11 mouse cellular contexts compared by ENCODE assay signal in the genomic region with DNA sequence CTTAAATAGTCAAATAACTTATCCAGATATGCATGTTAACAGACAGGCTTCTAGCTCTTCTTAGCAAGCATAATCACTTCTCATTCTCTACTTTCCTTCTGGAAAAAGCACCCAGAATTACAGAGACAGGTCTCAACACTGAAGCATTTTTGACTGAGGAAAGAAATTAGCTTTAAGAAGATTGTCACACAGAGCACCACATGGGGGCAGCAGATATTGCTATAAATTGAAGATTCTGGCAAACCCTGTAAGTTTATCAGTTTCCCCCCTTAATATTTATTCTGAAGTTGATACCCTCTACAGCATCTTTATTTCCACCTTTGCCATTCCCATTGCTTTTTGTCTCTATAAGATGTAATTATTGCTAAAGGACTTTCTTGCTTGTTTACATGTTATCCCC.
DNase-seq lines count a peak whose midpoint lies in the region; ATAC-seq and TF ChIP-seq lines count a peak whose summit lies in the region.
"Had no signal": no experiment of that assay in that cellular context is flagged by ENCODE, and none has a peak within 500 bp of the region (broad histone marks: within the 10 kb centered on the region; RNA-seq: fewer than 3 reads in every experiment).

No protein-coding gene starts in this region.

- no peaks in the 10 kb centered on the region for H3K36me3 ChIP-seq in heart, adult 2 months (ENCODE audit: control insufficient read depth, insufficient read depth, low read length)
- H3K36me3 ChIP-seq in embryonic facial prominence, embryonic 14.5 days (ENCODE audit: control insufficient read depth, insufficient read depth, low read length) = no peaks in the 10 kb centered on the region
- H3K36me3 ChIP-seq: embryonic facial prominence, embryonic 15.5 days; heart, embryonic 15.5 days; liver, embryonic 12.5 days had no signal

- no peak overlapping the region for H3K4me3 ChIP-seq in heart, adult 2 months
- H3K4me3 ChIP-seq in embryonic facial prominence, embryonic 14.5 days (ENCODE audit: low read depth, low read length) = no peak overlapping the region
- H3K4me3 ChIP-seq: embryonic facial prominence, embryonic 15.5 days; heart, embryonic 15.5 days; liver, embryonic 12.5 days had no signal

- no peak for ATAC-seq in embryonic facial prominence, embryonic 14.5 days (ENCODE audit: low read depth)
- ATAC-seq: liver, embryonic 12.5 days had no signal

- intact Hi-C loops in heart, adult 2 months (cut with DNase I) = no loop called here
- intact Hi-C loops in heart, postnatal 36 days (cut with DNase I) = no loop called here
- intact Hi-C loops in left cerebral cortex, postnatal 14 days (cut with DNase I) = no loop called here
- intact Hi-C loops in left cerebral cortex, postnatal 10 days (cut with DNase I) = loop anchor here (10.0 kb wide), 1 partner anchor 80 kb away; a partner anchor contains a TSS

- peak; percentile 52 for TF ChIP-seq CTCF in heart, adult 2 months (IDR thresholded peaks at IDR 0.05)

- DNase-seq in heart, adult 2 months = no peak
- no peak for DNase-seq in heart, postnatal 36 days
- peak; percentile 7 to 30 for DNase-seq in left cerebral cortex, postnatal 14 days (ENCODE audit: low spot score in 2 of 2)
- no peak for DNase-seq in left cerebral cortex, postnatal 10 days (ENCODE audit: extremely low spot score in 1 of 2, low spot score in 2 of 2)
- peak; percentile 3 for DNase-seq in Muller cell, postnatal 12 days (ENCODE audit: inconsistent ontology term)
- peak; percentile 6 for DNase-seq in embryonic facial prominence, embryonic 14.5 days (ENCODE audit: low spot score)
- no peak for DNase-seq in spleen, adult 18-20 months
- DNase-seq: thymus, postnatal 14 days had no signal

- H3K79me2 ChIP-seq in heart, adult 2 months (replicated peaks; ENCODE audit: control insufficient read depth, insufficient read depth, low read length) = no peaks in the 10 kb centered on the region

- no peak for TF ChIP-seq POLR2A in heart, adult 2 months (IDR thresholded peaks at IDR 0.05; ENCODE audit: insufficient read depth, low read depth, low read length)

- no peaks in the 10 kb centered on the region for H3K9me3 ChIP-seq in embryonic facial prominence, embryonic 14.5 days (ENCODE audit: control insufficient read depth, low read length)
- H3K9me3 ChIP-seq: embryonic facial prominence, embryonic 15.5 days; heart, embryonic 15.5 days; liver, embryonic 12.5 days had no signal

- H3K27ac ChIP-seq in heart, adult 2 months = no peak overlapping the region
- no peak overlapping the region for H3K27ac ChIP-seq in embryonic facial prominence, embryonic 14.5 days (replicated peaks; ENCODE audit: low read depth, low read length)
- H3K27ac ChIP-seq: embryonic facial prominence, embryonic 15.5 days; heart, embryonic 15.5 days; liver, embryonic 12.5 days had no signal

- H3K9ac ChIP-seq in heart, adult 2 months (ENCODE audit: low read depth, low read length) = no peak overlapping the region
- H3K9ac ChIP-seq in embryonic facial prominence, embryonic 14.5 days (ENCODE audit: low read depth, low read length) = no peak overlapping the region
- H3K9ac ChIP-seq: embryonic facial prominence, embryonic 15.5 days; heart, embryonic 15.5 days; liver, embryonic 12.5 days had no signal

- H3K27me3 ChIP-seq in heart, adult 2 months (ENCODE audit: control insufficient read depth, insufficient read depth, low read length) = no peaks in the 10 kb centered on the region
- no peaks in the 10 kb centered on the region for H3K27me3 ChIP-seq in embryonic facial prominence, embryonic 14.5 days (replicated peaks; ENCODE audit: control insufficient read depth, insufficient read depth, low read length)
- H3K27me3 ChIP-seq: embryonic facial prominence, embryonic 15.5 days; heart, embryonic 15.5 days; liver, embryonic 12.5 days had no signal

- no peak for TF ChIP-seq EP300 in heart, adult 2 months (IDR thresholded peaks at IDR 0.05; ENCODE audit: insufficient read depth, low read depth, low read length)

- no peaks in the 10 kb centered on the region for H3K4me1 ChIP-seq in heart, adult 2 months (ENCODE audit: control insufficient read depth, insufficient read depth, low read length)
- no peaks in the 10 kb centered on the region for H3K4me1 ChIP-seq in embryonic facial prominence, embryonic 14.5 days (ENCODE audit: control insufficient read depth, insufficient read depth, low read length)
- H3K4me1 ChIP-seq: embryonic facial prominence, embryonic 15.5 days; heart, embryonic 15.5 days; liver, embryonic 12.5 days had no signal

- no peak overlapping the region for H3K4me2 ChIP-seq in embryonic facial prominence, embryonic 14.5 days (ENCODE audit: low read depth, low read length)
- H3K4me2 ChIP-seq: embryonic facial prominence, embryonic 15.5 days; heart, embryonic 15.5 days; liver, embryonic 12.5 days had no signal

Comparison
In these comparisons a context has a peak if more than half of its experiments do, and no peak if none do; other contexts are left out.
1. DNase-seq: peak in left cerebral cortex, postnatal 14 days (2 of 2), Muller cell, postnatal 12 days (single experiment) and embryonic facial prominence, embryonic 14.5 days (single experiment); none in heart, adult 2 months (0 of 2), heart, postnatal 36 days (0 of 2), left cerebral cortex, postnatal 10 days (0 of 2) and spleen, adult 18-20 months (0 of 2).